Mouse (Mus musculus) neural tube, embryonic 15.5 days (tissue): ENCODE data around the gene Pkd1l1. TPM values are rescaled to one million over a fixed set of nuclear protein-coding genes. Genes with fewer than 3 reads are reported as not detected.

Experiments
- ATAC-seq: fragments of 200-750 bp; cut with Nextera tagmentation; 2 replicates; pipeline ENCODE4 v1.8.0; 2017; ENCODE audit warnings: mild to moderate bottlenecking, moderate TSS enrichment, moderate library complexity; ENCODE audit not compliant: low FRiP score
- H3K27ac ChIP-seq: fragments of 300-500 bp; sonication (generic); replicated peaks from 2 replicates; pipeline ENCODE4 v1.5.1; 2015; ENCODE audit warnings: mild to moderate bottlenecking, inconsistent platforms
- H3K27me3 ChIP-seq: fragments of 300-500 bp; sonication (generic); replicated peaks from 2 replicates; pipeline ENCODE4 v1.6.1; 2015; ENCODE audit warnings: inconsistent platforms
- H3K36me3 ChIP-seq: fragments of 300-500 bp; sonication (generic); 2 replicates; pipeline ENCODE4 v1.6.1; 2015; ENCODE audit warnings: inconsistent platforms
- H3K4me1 ChIP-seq: fragments of 300-500 bp; sonication (generic); 2 replicates; pipeline ENCODE4 v1.6.1; 2015; ENCODE audit warnings: inconsistent platforms
- H3K4me2 ChIP-seq: fragments of 300-500 bp; sonication (generic); 2 replicates; pipeline ENCODE4 v1.6.1; 2015; ENCODE audit warnings: inconsistent platforms, mild to moderate bottlenecking, moderate library complexity
- H3K4me3 ChIP-seq: fragments of 300-500 bp; sonication (generic); replicated peaks from 2 replicates; pipeline ENCODE4 v1.5.1; 2015; ENCODE audit warnings: mild to moderate bottlenecking, inconsistent platforms
- H3K9ac ChIP-seq: fragments of 300-500 bp; sonication (generic); replicated peaks from 2 replicates; pipeline ENCODE4 v1.6.1; 2015; ENCODE audit warnings: mild to moderate bottlenecking, inconsistent platforms
- H3K9me3 ChIP-seq: fragments of 300-500 bp; sonication (generic); replicated peaks from 2 replicates; pipeline ENCODE4 v1.6.1; 2016; ENCODE audit warnings: inconsistent platforms
- WGBS: fragments of 180-500 bp; shearing (Covaris S2); methylation state at CpG from one replicate; pipeline ENCODE4 v1.1.7; 2015; ENCODE audit warnings: mixed read lengths; 5-methylcytosine and 5-hydroxymethylcytosine counted together
- polyA plus RNA-seq: library from polyadenylated mRNA; unstranded; fragments of >200 nt; fragmentation: Nextera tagmentation; extraction: Ambion mirVana; gene quantifications from 2 replicates; pipeline ENCODE4 v1.2.1, GENCODE M21; 2015

Pkd1l1 gene
- polyA plus RNA-seq, 1 experiment from 2014 or later = 0.10 TPM

- ATAC-seq = no peak
- H3K4me2 ChIP-seq = no peak overlapping the region
- H3K36me3 ChIP-seq = no peaks in the 10 kb centered on the region
- H3K9me3 ChIP-seq = no peaks in the 10 kb centered on the region
- no peak overlapping the region for H3K9ac ChIP-seq
- no peaks in the 10 kb centered on the region for H3K27me3 ChIP-seq
- no peak overlapping the region for H3K27ac ChIP-seq
- WGBS = 60% methylated on average over 5 of the region's 5 CpGs
- H3K4me1 ChIP-seq = no peaks in the 10 kb centered on the region
- no peak overlapping the region for H3K4me3 ChIP-seq
Observed at GRCm38 (mm10) chr11:8856125-8856524, 116.9 kb downstream of the Pkd1l1 start.

GRCm38 (mm10) chr11:8848049-8848448 lies 125.0 kb downstream of the Pkd1l1 start:
- no peak overlapping the region for H3K4me2 ChIP-seq
- no peaks in the 10 kb centered on the region for H3K27me3 ChIP-seq
- H3K9me3 ChIP-seq = no peaks in the 10 kb centered on the region
- no peak overlapping the region for H3K4me3 ChIP-seq
- H3K36me3 ChIP-seq = no peaks in the 10 kb centered on the region
- no peaks in the 10 kb centered on the region for H3K4me1 ChIP-seq
- H3K9ac ChIP-seq = no peak overlapping the region
- no peak overlapping the region for H3K27ac ChIP-seq
- ATAC-seq = no peak

GRCm38 (mm10) chr11:8847627-8848026 lies 125.4 kb downstream of the Pkd1l1 start:
- 89% methylated on average over 2 of the region's 2 CpGs for WGBS
- H3K4me2 ChIP-seq = no peak overlapping the region
- no peak for ATAC-seq

GRCm38 (mm10) chr11:8836176-8836575 lies 136.9 kb downstream of the Pkd1l1 start:
- Histone ChIP-seq H3K27ac (no peak overlapping the region), H3K4me1 (no peaks in the 10 kb centered on the region), H3K4me2 (no peak overlapping the region), H3K27me3 (no peaks in the 10 kb centered on the region), H3K36me3 (no peaks in the 10 kb centered on the region), H3K9ac (no peak overlapping the region), H3K9me3 (no peaks in the 10 kb centered on the region), H3K4me3 (no peak overlapping the region)
- WGBS = 97% methylated on average over 6 of the region's 6 CpGs
- ATAC-seq = no peak

More at GRCm38 (mm10) chr11:8847627-8848026, 125.4 kb downstream of the Pkd1l1 start:
- no peaks in the 10 kb centered on the region for H3K27me3 ChIP-seq
- no peak overlapping the region for H3K27ac ChIP-seq
- no peaks in the 10 kb centered on the region for H3K36me3 ChIP-seq
- H3K9ac ChIP-seq = no peak overlapping the region
- H3K4me1 ChIP-seq = no peaks in the 10 kb centered on the region
- no peaks in the 10 kb centered on the region for H3K9me3 ChIP-seq
- H3K4me3 ChIP-seq = no peak overlapping the region

GRCm38 (mm10) chr11:8834121-8834520 lies 138.9 kb downstream of the Pkd1l1 start:
- H3K9ac ChIP-seq = no peak overlapping the region
- H3K27ac ChIP-seq = no peak overlapping the region
- H3K4me3 ChIP-seq = no peak overlapping the region
- ATAC-seq = no peak
- H3K27me3 ChIP-seq = no peaks in the 10 kb centered on the region
- WGBS = 89% methylated on average over 4 of the region's 4 CpGs
- H3K9me3 ChIP-seq = no peaks in the 10 kb centered on the region
- no peak overlapping the region for H3K4me2 ChIP-seq
- H3K4me1 ChIP-seq = no peaks in the 10 kb centered on the region
- no peaks in the 10 kb centered on the region for H3K36me3 ChIP-seq

GRCm38 (mm10) chr11:8830551-8830950 lies 142.5 kb downstream of the Pkd1l1 start:
- Histone ChIP-seq H3K4me2 (no peak overlapping the region), H3K4me1 (no peaks in the 10 kb centered on the region), H3K27me3 (no peaks in the 10 kb centered on the region), H3K9me3 (no peaks in the 10 kb centered on the region), H3K27ac (no peak overlapping the region), H3K4me3 (no peak overlapping the region), H3K9ac (no peak overlapping the region), H3K36me3 (no peaks in the 10 kb centered on the region)
- no peak for ATAC-seq
- 75% methylated on average over 4 of the region's 4 CpGs for WGBS

GRCm38 (mm10) chr11:8829561-8829960 lies 143.5 kb downstream of the Pkd1l1 start:
- no peak for ATAC-seq
- Histone ChIP-seq H3K4me3 (no peak overlapping the region), H3K9ac (no peak overlapping the region), H3K27me3 (no peaks in the 10 kb centered on the region), H3K4me2 (no peak overlapping the region), H3K9me3 (no peaks in the 10 kb centered on the region), H3K36me3 (no peaks in the 10 kb centered on the region), H3K4me1 (no peaks in the 10 kb centered on the region), H3K27ac (no peak overlapping the region)
- WGBS = 82% methylated on average over 3 of the region's 3 CpGs

- no peak overlapping the region for H3K27ac ChIP-seq
- no peak overlapping the region for H3K4me3 ChIP-seq
- H3K27me3 ChIP-seq = no peaks in the 10 kb centered on the region
- H3K9ac ChIP-seq = no peak overlapping the region
- H3K4me1 ChIP-seq = no peaks in the 10 kb centered on the region
- WGBS = 85% methylated on average over 9 of the region's 9 CpGs
- no peak for ATAC-seq
- no peaks in the 10 kb centered on the region for H3K9me3 ChIP-seq
- no peaks in the 10 kb centered on the region for H3K36me3 ChIP-seq
- no peak overlapping the region for H3K4me2 ChIP-seq
Observed at GRCm38 (mm10) chr11:8828836-8829526, 144.1 kb downstream of the Pkd1l1 start.

- ATAC-seq = no peak
- H3K9me3 ChIP-seq = no peaks in the 10 kb centered on the region
- no peaks in the 10 kb centered on the region for H3K27me3 ChIP-seq
- H3K4me3 ChIP-seq = no peak overlapping the region
- H3K9ac ChIP-seq = no peak overlapping the region
- 92% methylated on average over 5 of the region's 5 CpGs for WGBS
- no peak overlapping the region for H3K27ac ChIP-seq
- H3K4me1 ChIP-seq = no peaks in the 10 kb centered on the region
- no peak overlapping the region for H3K4me2 ChIP-seq
- no peaks in the 10 kb centered on the region for H3K36me3 ChIP-seq
Observed at GRCm38 (mm10) chr11:8826609-8827008, 146.5 kb downstream of the Pkd1l1 start.

GRCm38 (mm10) chr11:8826046-8826445 lies 147.0 kb downstream of the Pkd1l1 start:
- Histone ChIP-seq H3K27ac (no peak overlapping the region), H3K9me3 (no peaks in the 10 kb centered on the region), H3K4me2 (no peak overlapping the region), H3K9ac (no peak overlapping the region), H3K27me3 (no peaks in the 10 kb centered on the region), H3K4me1 (no peaks in the 10 kb centered on the region), H3K4me3 (no peak overlapping the region), H3K36me3 (no peaks in the 10 kb centered on the region)
- ATAC-seq = no peak
- 83% methylated on average over 3 of the region's 3 CpGs for WGBS

GRCm38 (mm10) chr11:8825413-8825812 lies 147.7 kb downstream of the Pkd1l1 start:
- Histone ChIP-seq H3K27ac (no peak overlapping the region), H3K4me2 (no peak overlapping the region), H3K4me1 (no peaks in the 10 kb centered on the region), H3K36me3 (no peaks in the 10 kb centered on the region), H3K27me3 (no peaks in the 10 kb centered on the region), H3K9me3 (no peaks in the 10 kb centered on the region), H3K4me3 (no peak overlapping the region), H3K9ac (no peak overlapping the region)
- ATAC-seq = no peak
- 98% methylated on average over 3 of the region's 3 CpGs for whole genome bisulfite sequencing

GRCm38 (mm10) chr11:8821403-8821802 lies 151.7 kb downstream of the Pkd1l1 start:
- no peak for ATAC-seq
- Histone ChIP-seq H3K27me3 (no peaks in the 10 kb centered on the region), H3K4me3 (no peak overlapping the region), H3K36me3 (no peaks in the 10 kb centered on the region), H3K4me2 (no peak overlapping the region), H3K27ac (no peak overlapping the region), H3K9me3 (no peaks in the 10 kb centered on the region), H3K9ac (no peak overlapping the region), H3K4me1 (no peaks in the 10 kb centered on the region)
- 85% methylated on average over 4 of the region's 4 CpGs for WGBS
